Mouse (Mus musculus): ENCODE results near the gene Rab22a.

- TF ChIP-seq MAX (IDR thresholded peaks at IDR 0.05) (no peak), USF1 (IDR thresholded peaks at IDR 0.05; ENCODE audit: low read depth) (no peak), CTCF (IDR thresholded peaks at IDR 0.05; ENCODE audit: control insufficient read depth, insufficient read depth, insufficient read length) (no peak), CEBPB (IDR thresholded peaks at IDR 0.05; ENCODE audit: low read depth) (no peak)
These were observed 545 bp downstream of the Rab22a start for GRCm38 (mm10) chr2:173659926-173660684.

Measured in C2C12 (cell line).